Mouse (Mus musculus) neural tube, embryonic 12.5 days (tissue): ENCODE measurements around the gene Myh6. TPM values are rescaled to one million over a fixed set of nuclear protein-coding genes. Genes with fewer than 3 reads are reported as not detected.
"Not testable (repeated sequence)": the region's sequence is repeated elsewhere in the genome, so short reads cannot be mapped to it uniquely, and the experiment has no call there.

Experiments used
- ATAC-seq: fragments of 200-750 bp; cut with Nextera tagmentation; 2 replicates; pipeline ENCODE4 v1.8.0; 2017; ENCODE audit warnings: low read depth, mild to moderate bottlenecking, moderate TSS enrichment, moderate library complexity; ENCODE audit not compliant: low FRiP score
- H3K27ac ChIP-seq: fragments of 300-500 bp; sonication (generic); 2 replicates; pipeline ENCODE4 v1.5.1; 2016
- H3K27me3 ChIP-seq: fragments of 300-500 bp; sonication (generic); replicated peaks from 2 replicates; pipeline ENCODE4 v1.6.1; 2016; ENCODE audit warnings: mild to moderate bottlenecking
- H3K36me3 ChIP-seq: fragments of 300-500 bp; sonication (generic); 2 replicates; pipeline ENCODE4 v1.6.1; 2016; ENCODE audit warnings: mild to moderate bottlenecking
- H3K4me1 ChIP-seq: fragments of 300-500 bp; sonication (generic); 2 replicates; pipeline ENCODE4 v1.6.1; 2016
- H3K4me2 ChIP-seq: fragments of 300-500 bp; sonication (generic); replicated peaks from 2 replicates; pipeline ENCODE4 v1.6.1; 2016; ENCODE audit warnings: mild to moderate bottlenecking
- H3K4me3 ChIP-seq: fragments of 300-500 bp; sonication (generic); 2 replicates; pipeline ENCODE4 v1.5.1; 2016
- H3K9ac ChIP-seq: fragments of 300-500 bp; sonication (generic); 2 replicates; pipeline ENCODE4 v1.6.1; 2016; ENCODE audit warnings: mild to moderate bottlenecking
- H3K9me3 ChIP-seq: fragments of 300-500 bp; sonication (generic); 2 replicates; pipeline ENCODE4 v1.6.1; 2016; ENCODE audit warnings: mild to moderate bottlenecking
- WGBS: fragments of 180-500 bp; shearing (Covaris S2); methylation state at CpG from one replicate; pipeline ENCODE4 v1.1.7; 2016; 5-methylcytosine and 5-hydroxymethylcytosine counted together
- polyA plus RNA-seq: library from polyadenylated mRNA; unstranded; fragments of >200 nt; fragmentation: Nextera tagmentation; extraction: Ambion mirVana; gene quantifications from 2 replicates; pipeline ENCODE4 v1.2.1, GENCODE M21; 2016

Gene Myh6
- polyA plus RNA-seq, 1 experiment from 2014 or later = 2.9 TPM

- Histone ChIP-seq H3K9ac (no peak overlapping the region), H3K4me1 (no peaks in the 10 kb centered on the region), H3K36me3 (no peaks in the 10 kb centered on the region), H3K4me3 (no peak overlapping the region), H3K9me3 (no peaks in the 10 kb centered on the region), H3K4me2 (no peak overlapping the region), H3K27me3 (no peaks in the 10 kb centered on the region), H3K27ac (no peak overlapping the region)
- no peak for ATAC-seq
- WGBS = 83% methylated on average over 11 of the region's 11 CpGs
Observed at GRCm38 (mm10) chr14:54963727-54964126, 3.0 kb downstream of the Myh6 start.

- no peak overlapping the region for H3K9ac ChIP-seq
- no peaks in the 10 kb centered on the region for H3K9me3 ChIP-seq
- H3K4me1 ChIP-seq = no peaks in the 10 kb centered on the region
- H3K4me3 ChIP-seq = no peak overlapping the region
- no peak overlapping the region for H3K4me2 ChIP-seq
- 90% methylated on average over 7 of the region's 7 CpGs for WGBS
- no peaks in the 10 kb centered on the region for H3K27me3 ChIP-seq
- H3K27ac ChIP-seq = no peak overlapping the region
- no peak for ATAC-seq
- no peaks in the 10 kb centered on the region for H3K36me3 ChIP-seq
Observed at GRCm38 (mm10) chr14:54962714-54963113, 4.0 kb downstream of the Myh6 start.

GRCm38 (mm10) chr14:54961487-54961886 is 5.2 kb downstream of the Myh6 start:
- no peak for ATAC-seq
- H3K36me3 ChIP-seq = no peaks in the 10 kb centered on the region
- H3K27ac ChIP-seq = no peak overlapping the region
- WGBS = 83% methylated on average over 5 of the region's 5 CpGs
- H3K9me3 ChIP-seq = no peaks in the 10 kb centered on the region
- no peak overlapping the region for H3K4me2 ChIP-seq
- no peaks in the 10 kb centered on the region for H3K27me3 ChIP-seq
- no peaks in the 10 kb centered on the region for H3K4me1 ChIP-seq
- no peak overlapping the region for H3K9ac ChIP-seq
- no peak overlapping the region for H3K4me3 ChIP-seq

GRCm38 (mm10) chr14:54960769-54961168 is 6.0 kb downstream of the Myh6 start:
- Histone ChIP-seq H3K9me3 (no peaks in the 10 kb centered on the region), H3K4me2 (no peak overlapping the region), H3K27me3 (no peaks in the 10 kb centered on the region), H3K27ac (no peak overlapping the region), H3K36me3 (no peaks in the 10 kb centered on the region), H3K4me1 (no peaks in the 10 kb centered on the region), H3K9ac (no peak overlapping the region), H3K4me3 (no peak overlapping the region)
- WGBS = 75% methylated on average over 10 of the region's 10 CpGs
- no peak for ATAC-seq

GRCm38 (mm10) chr14:54959853-54960613 is 6.7 kb downstream of the Myh6 start:
- not testable (repeated sequence) for H3K9ac ChIP-seq, H3K36me3 ChIP-seq, H3K4me1 ChIP-seq, H3K4me3 ChIP-seq, ATAC-seq, H3K27me3 ChIP-seq, H3K9me3 ChIP-seq, H3K4me2 ChIP-seq, H3K27ac ChIP-seq
- 93% methylated on average over 12 of the region's 12 CpGs for WGBS

- Histone ChIP-seq H3K4me2 (no peak overlapping the region), H3K27me3 (no peaks in the 10 kb centered on the region), H3K9me3 (no peaks in the 10 kb centered on the region), H3K27ac (no peak overlapping the region), H3K9ac (no peak overlapping the region), H3K4me3 (no peak overlapping the region), H3K4me1 (no peaks in the 10 kb centered on the region), H3K36me3 (no peaks in the 10 kb centered on the region)
- WGBS = 86% methylated on average over 3 of the region's 3 CpGs
- no peak for ATAC-seq
Observed at GRCm38 (mm10) chr14:54959197-54959596, 7.5 kb downstream of the Myh6 start.

- H3K4me3 ChIP-seq = no peak overlapping the region
- ATAC-seq = no peak
- H3K27ac ChIP-seq = no peak overlapping the region
- H3K4me1 ChIP-seq = no peaks in the 10 kb centered on the region
- no peak overlapping the region for H3K9ac ChIP-seq
- no peaks in the 10 kb centered on the region for H3K27me3 ChIP-seq
- H3K9me3 ChIP-seq = no peaks in the 10 kb centered on the region
- H3K36me3 ChIP-seq = no peaks in the 10 kb centered on the region
- H3K4me2 ChIP-seq = no peak overlapping the region
- WGBS = 81% methylated on average over 4 of the region's 4 CpGs
Observed at GRCm38 (mm10) chr14:54958503-54958902, 8.2 kb downstream of the Myh6 start.

- WGBS = 88% methylated on average over 9 of the region's 9 CpGs
Observed at GRCm38 (mm10) chr14:54956533-54956932, 10.2 kb downstream of the Myh6 start.

GRCm38 (mm10) chr14:54955481-54955880 is 11.2 kb downstream of the Myh6 start:
- no peaks in the 10 kb centered on the region for H3K27me3 ChIP-seq
- no peak overlapping the region for H3K27ac ChIP-seq
- no peaks in the 10 kb centered on the region for H3K9me3 ChIP-seq
- H3K9ac ChIP-seq = no peak overlapping the region
- no peaks in the 10 kb centered on the region for H3K4me1 ChIP-seq
- H3K4me2 ChIP-seq = no peak overlapping the region
- no peaks in the 10 kb centered on the region for H3K36me3 ChIP-seq
- ATAC-seq = no peak
- no peak overlapping the region for H3K4me3 ChIP-seq
- WGBS = 86% methylated on average over 3 of the region's 3 CpGs

More at GRCm38 (mm10) chr14:54956533-54956932, 10.2 kb downstream of the Myh6 start:
- H3K27me3 ChIP-seq = no peaks in the 10 kb centered on the region
- no peaks in the 10 kb centered on the region for H3K9me3 ChIP-seq
- H3K9ac ChIP-seq = no peak overlapping the region
- H3K4me3 ChIP-seq = no peak overlapping the region
- no peak overlapping the region for H3K4me2 ChIP-seq
- H3K27ac ChIP-seq = no peak overlapping the region
- H3K36me3 ChIP-seq = no peaks in the 10 kb centered on the region
- ATAC-seq = no peak
- no peaks in the 10 kb centered on the region for H3K4me1 ChIP-seq

GRCm38 (mm10) chr14:54954474-54954873 is 12.3 kb downstream of the Myh6 start:
- H3K9me3 ChIP-seq = no peaks in the 10 kb centered on the region
- H3K36me3 ChIP-seq = no peaks in the 10 kb centered on the region
- no peaks in the 10 kb centered on the region; the same call in 1 of the 2 replicates for H3K27me3 ChIP-seq
- 86% methylated on average over 3 of the region's 3 CpGs for WGBS
- H3K4me3 ChIP-seq = no peak overlapping the region
- no peak overlapping the region for H3K4me2 ChIP-seq
- no peak overlapping the region for H3K27ac ChIP-seq
- ATAC-seq = no peak
- no peak overlapping the region for H3K9ac ChIP-seq
- no peaks in the 10 kb centered on the region for H3K4me1 ChIP-seq

- no peak overlapping the region for H3K27ac ChIP-seq
- H3K4me1 ChIP-seq = no peaks in the 10 kb centered on the region
- no peak overlapping the region for H3K4me3 ChIP-seq
- H3K36me3 ChIP-seq = no peaks in the 10 kb centered on the region
- no peaks in the 10 kb centered on the region for H3K9me3 ChIP-seq
- no peak for ATAC-seq
- H3K4me2 ChIP-seq = no peak overlapping the region
- H3K9ac ChIP-seq = no peak overlapping the region
- 90% methylated on average over 8 of the region's 8 CpGs for WGBS
- H3K27me3 ChIP-seq = no peaks in the 10 kb centered on the region; the same call in 1 of the 2 replicates
Observed at GRCm38 (mm10) chr14:54953664-54954206, 13.0 kb downstream of the Myh6 start.

GRCm38 (mm10) chr14:54951587-54951986 is 15.1 kb downstream of the Myh6 start:
- no peak overlapping the region for H3K9ac ChIP-seq
- H3K27me3 ChIP-seq = no peaks in the 10 kb centered on the region; the same call in 1 of the 2 replicates
- ATAC-seq = no peak
- H3K36me3 ChIP-seq = no peaks in the 10 kb centered on the region
- H3K27ac ChIP-seq = no peak overlapping the region
- H3K4me1 ChIP-seq = no peaks in the 10 kb centered on the region
- WGBS = 87% methylated on average over 6 of the region's 6 CpGs
- H3K4me2 ChIP-seq = no peak overlapping the region
- H3K4me3 ChIP-seq = no peak overlapping the region
- no peaks in the 10 kb centered on the region for H3K9me3 ChIP-seq

- WGBS = 61% methylated on average over 12 of the region's 12 CpGs
- no peak for ATAC-seq
- no peaks in the 10 kb centered on the region for H3K4me1 ChIP-seq
- H3K4me2 ChIP-seq = no peak overlapping the region
- no peaks in the 10 kb centered on the region for H3K9me3 ChIP-seq
- H3K9ac ChIP-seq = no peak overlapping the region
- H3K27me3 ChIP-seq = no peaks in the 10 kb centered on the region; the same call in 1 of the 2 replicates
- no peaks in the 10 kb centered on the region for H3K36me3 ChIP-seq
- H3K4me3 ChIP-seq = no peak overlapping the region
- H3K27ac ChIP-seq = no peak overlapping the region
Observed at GRCm38 (mm10) chr14:54950493-54950892, 16.2 kb downstream of the Myh6 start.
